Mouse (Mus musculus): ENCODE data around the gene Car11. TPM values are rescaled to one million over a fixed set of nuclear protein-coding genes. Genes with fewer than 3 reads are reported as not detected.

Gene Car11
- polyA plus RNA-seq, 1 experiment, result 3.6 TPM

DNA sequence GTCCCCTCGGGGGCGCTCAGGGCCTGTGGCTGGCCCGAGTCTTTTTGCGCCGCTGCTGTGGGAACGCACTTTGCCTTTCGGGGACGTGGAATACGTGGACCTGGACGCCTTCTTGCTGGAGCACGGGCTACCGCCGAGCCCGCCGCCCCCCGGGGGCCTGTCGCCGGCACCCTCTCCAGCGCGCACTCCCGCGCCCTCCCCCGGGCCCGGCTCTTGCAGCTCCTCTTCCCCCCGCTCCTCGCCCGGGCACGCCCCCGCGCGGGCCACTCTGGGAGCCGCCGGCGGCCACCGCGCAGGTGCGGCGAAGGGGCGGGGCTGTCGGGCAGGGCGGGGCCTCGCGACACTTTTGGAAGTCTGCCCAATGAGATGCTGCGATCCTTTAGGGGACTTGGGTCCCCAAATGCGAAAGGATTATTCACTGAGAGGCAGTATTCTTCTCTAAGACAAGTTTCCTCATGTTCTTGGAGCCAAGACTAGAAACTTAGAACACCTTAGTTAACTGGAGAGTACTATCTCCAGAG lies 7.1 kb downstream of the Car11 start:
- TF ChIP-seq MYOD1 (IDR thresholded peaks at IDR 0.05; ENCODE audit: control insufficient read depth in 1 of 3, insufficient read length in 2 of 3, low read depth in 2 of 3), result peak in 1 of 3 experiments; percentile 27
- TF ChIP-seq MAX (IDR thresholded peaks at IDR 0.05; ENCODE audit: low read depth), result no peak
- TF ChIP-seq REST (IDR thresholded peaks at IDR 0.05; ENCODE audit: insufficient read depth, insufficient read length), result no peak
- no peak for TF ChIP-seq SRF (IDR thresholded peaks at IDR 0.05; ENCODE audit: control insufficient read depth, insufficient read length, low read depth)
- peak; percentile 79 for TF ChIP-seq POLR2A (IDR thresholded peaks at IDR 0.05; ENCODE audit: insufficient read length, low read depth)
- TF ChIP-seq MYOG (IDR thresholded peaks at IDR 0.05; ENCODE audit: control insufficient read depth in 1 of 3, insufficient read depth in 1 of 3, insufficient read length in 2 of 3, low read depth in 2 of 3), result peak in 1 of 3 experiments; percentile 11
- no peak for TF ChIP-seq USF1 (IDR thresholded peaks at IDR 0.05; ENCODE audit: low read depth)
- TF ChIP-seq CEBPB (IDR thresholded peaks at IDR 0.05; ENCODE audit: insufficient read depth, poor library complexity, severe bottlenecking), result no peak
- TF ChIP-seq TCF12 (IDR thresholded peaks at IDR 0.05; ENCODE audit: insufficient read depth, poor library complexity, severe bottlenecking), result no peak
- TF ChIP-seq POLR2AphosphoS2 (IDR thresholded peaks at IDR 0.05; ENCODE audit: insufficient read length, low read depth), result peak; percentile 82
- Histone ChIP-seq H3K27me3 (ENCODE audit: control insufficient read depth, insufficient read depth, insufficient read length) (no peaks in the 10 kb centered on the region), H3K4me3 (peak overlapping the region; percentile 51), H3K36me3 (ENCODE audit: control insufficient read depth, insufficient read depth) (no peaks in the 10 kb centered on the region), H3ac (ENCODE audit: control insufficient read depth, insufficient read length) (peak overlapping the region; percentile 73), H3K4me2 (ENCODE audit: low read depth) (peak overlapping the region; percentile 73), H3K79me2 (ENCODE audit: control insufficient read depth, insufficient read depth) (no peaks in the 10 kb centered on the region)

DNA sequence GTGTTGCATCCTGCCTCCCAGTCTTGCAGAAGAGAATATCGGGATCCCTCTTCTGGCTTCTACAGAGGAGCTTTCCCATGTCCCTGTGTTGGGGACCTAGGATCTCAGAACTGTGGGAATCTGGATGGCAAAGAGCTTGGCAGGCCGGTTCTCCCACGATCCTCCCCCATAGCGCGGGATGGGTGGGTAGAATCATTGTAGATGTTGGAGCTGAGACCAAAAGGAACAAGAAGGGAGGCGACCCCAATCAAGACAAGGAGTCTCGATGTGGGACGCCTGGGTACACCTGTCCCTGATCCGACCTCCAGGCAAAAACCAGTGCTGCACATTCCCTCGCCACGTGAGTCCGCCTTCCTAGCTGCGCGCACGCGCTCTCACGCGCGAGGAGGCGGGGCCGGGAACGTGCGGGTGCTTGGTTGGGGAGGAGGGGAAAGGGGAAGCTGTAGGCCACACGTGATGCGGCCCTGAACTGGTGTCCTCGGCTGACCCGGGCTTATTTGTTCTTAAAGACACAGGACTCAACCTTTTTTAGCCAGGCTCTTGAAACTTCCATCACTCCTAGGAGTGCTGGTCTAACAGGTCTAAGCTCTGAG lies 7.8 kb downstream of the Car11 start:
- Histone ChIP-seq H3K79me2 (ENCODE audit: control insufficient read depth, insufficient read depth) (no peaks in the 10 kb centered on the region), H3K4me3 (peak overlapping the region; percentile 51)

DNA sequence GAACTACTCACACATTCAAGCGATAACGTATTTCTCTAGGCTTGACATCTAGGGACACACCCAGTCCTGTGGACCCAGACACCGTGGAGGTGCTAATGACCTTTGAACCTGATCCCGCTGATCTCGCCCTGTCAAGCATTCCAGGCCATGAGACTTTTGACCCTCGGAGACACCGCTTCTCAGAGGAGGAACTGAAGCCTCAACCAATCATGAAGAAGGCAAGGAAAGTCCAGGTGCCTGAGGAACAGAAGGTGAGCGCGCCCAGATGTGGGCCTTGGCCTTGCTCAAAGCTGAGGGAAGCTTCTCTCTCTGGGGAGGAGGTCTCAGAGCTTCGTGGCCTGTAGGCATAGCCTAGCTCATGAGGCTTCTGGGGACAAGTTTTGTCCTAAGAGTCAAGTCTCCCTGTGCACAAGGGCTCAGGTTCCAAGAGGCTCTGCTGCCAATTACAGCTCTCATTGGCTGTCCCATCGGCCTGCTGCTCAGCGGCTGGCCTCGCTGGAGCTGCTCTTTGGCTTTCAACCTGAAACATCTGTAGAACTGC lies 8.6 kb downstream of the Car11 start:
- TF ChIP-seq CEBPB (IDR thresholded peaks at IDR 0.05; ENCODE audit: insufficient read depth, poor library complexity, severe bottlenecking) (no peak), REST (IDR thresholded peaks at IDR 0.05; ENCODE audit: insufficient read depth, insufficient read length) (no peak), MAX (IDR thresholded peaks at IDR 0.05; ENCODE audit: low read depth) (no peak), SRF (IDR thresholded peaks at IDR 0.05; ENCODE audit: control insufficient read depth, insufficient read length, low read depth) (no peak), POLR2AphosphoS2 (IDR thresholded peaks at IDR 0.05; ENCODE audit: insufficient read length, low read depth) (peak; percentile 84), USF1 (IDR thresholded peaks at IDR 0.05; ENCODE audit: low read depth) (no peak)
- Histone ChIP-seq H3ac (ENCODE audit: control insufficient read depth, insufficient read length) (no peak overlapping the region), H3K4me3 (peak overlapping the region; percentile 51), H3K4me2 (ENCODE audit: low read depth) (peak overlapping the region; percentile 73), H3K36me3 (ENCODE audit: control insufficient read depth, insufficient read depth) (no peaks in the 10 kb centered on the region), H3K27me3 (ENCODE audit: control insufficient read depth, insufficient read depth, insufficient read length) (no peaks in the 10 kb centered on the region), H3K79me2 (ENCODE audit: control insufficient read depth, insufficient read depth) (no peaks in the 10 kb centered on the region)

More for the DNA sequence above, 7.8 kb downstream of the Car11 start:
- no peak for TF ChIP-seq SRF (IDR thresholded peaks at IDR 0.05; ENCODE audit: control insufficient read depth, insufficient read length, low read depth)
- peak; percentile 54 for TF ChIP-seq POLR2A (IDR thresholded peaks at IDR 0.05; ENCODE audit: insufficient read length, low read depth)
- peak; percentile 82 for TF ChIP-seq USF1 (IDR thresholded peaks at IDR 0.05; ENCODE audit: low read depth)
- no peak for TF ChIP-seq MYOG (IDR thresholded peaks at IDR 0.05; ENCODE audit: control insufficient read depth in 1 of 3, insufficient read depth in 1 of 3, insufficient read length in 2 of 3, low read depth in 2 of 3)
- TF ChIP-seq MAX (IDR thresholded peaks at IDR 0.05; ENCODE audit: low read depth), result no peak
- TF ChIP-seq POLR2AphosphoS2 (IDR thresholded peaks at IDR 0.05; ENCODE audit: insufficient read length, low read depth), result peak; percentile 92
- TF ChIP-seq CEBPB (IDR thresholded peaks at IDR 0.05; ENCODE audit: insufficient read depth, poor library complexity, severe bottlenecking), result no peak
- TF ChIP-seq REST (IDR thresholded peaks at IDR 0.05; ENCODE audit: insufficient read depth, insufficient read length), result no peak
- TF ChIP-seq TCF12 (IDR thresholded peaks at IDR 0.05; ENCODE audit: insufficient read depth, poor library complexity, severe bottlenecking), result no peak
- no peak for TF ChIP-seq E2F4 (IDR thresholded peaks at IDR 0.05; ENCODE audit: insufficient read depth)
- no peak for TF ChIP-seq TCF3 (IDR thresholded peaks at IDR 0.05; ENCODE audit: insufficient read length, low read depth)
- peak in 2 of 3 experiments; percentile 21 to 27 for TF ChIP-seq MYOD1 (IDR thresholded peaks at IDR 0.05; ENCODE audit: control insufficient read depth in 1 of 3, insufficient read length in 2 of 3, low read depth in 2 of 3)
- Histone ChIP-seq H3K36me3 (ENCODE audit: control insufficient read depth, insufficient read depth) (no peaks in the 10 kb centered on the region), H3K27me3 (ENCODE audit: control insufficient read depth, insufficient read depth, insufficient read length) (no peaks in the 10 kb centered on the region), H3ac (ENCODE audit: control insufficient read depth, insufficient read length) (peak overlapping the region; percentile 73), H3K4me2 (ENCODE audit: low read depth) (peak overlapping the region; percentile 73)

DNA sequence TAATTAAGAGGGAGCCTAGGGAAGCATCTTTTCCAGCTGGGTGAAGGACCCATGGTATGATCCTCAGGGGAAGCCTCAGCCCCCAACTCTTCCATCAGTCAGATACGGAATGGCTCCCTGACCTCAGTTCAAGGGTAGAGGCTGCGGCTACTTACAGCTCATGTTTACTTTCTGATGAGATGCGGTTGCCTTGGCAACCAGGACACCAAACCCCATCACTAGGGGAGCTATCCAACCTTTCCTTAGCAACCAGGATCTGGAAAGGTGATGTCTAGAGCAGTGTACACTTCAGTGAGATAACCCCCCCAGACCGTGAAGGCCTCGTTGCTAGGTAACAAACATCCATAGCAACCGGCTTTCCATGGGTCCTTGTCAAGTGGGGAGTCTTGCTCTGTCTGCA lies 9.4 kb downstream of the Car11 start:
- H3ac ChIP-seq (ENCODE audit: control insufficient read depth, insufficient read length), result no peak overlapping the region
- peaks cover 3% of the 10 kb centered on the region for H3K79me2 ChIP-seq (ENCODE audit: control insufficient read depth, insufficient read depth)
- H3K36me3 ChIP-seq (ENCODE audit: control insufficient read depth, insufficient read depth), result no peaks in the 10 kb centered on the region
- no peak for TF ChIP-seq CEBPB (IDR thresholded peaks at IDR 0.05; ENCODE audit: insufficient read depth, poor library complexity, severe bottlenecking)
- peak; percentile 57 for TF ChIP-seq POLR2AphosphoS2 (IDR thresholded peaks at IDR 0.05; ENCODE audit: insufficient read length, low read depth)
- no peak for TF ChIP-seq USF1 (IDR thresholded peaks at IDR 0.05; ENCODE audit: low read depth)
- no peak overlapping the region for H3K4me2 ChIP-seq (ENCODE audit: low read depth)
- no peak overlapping the region for H3K4me3 ChIP-seq
- H3K27me3 ChIP-seq (ENCODE audit: control insufficient read depth, insufficient read depth, insufficient read length), result no peaks in the 10 kb centered on the region
